Mouse (Mus musculus): ENCODE results near the gene Cdhr5. TPM values are rescaled to one million over a fixed set of nuclear protein-coding genes. Genes with fewer than 3 reads are reported as not detected.

The Cdhr5 gene
- polyA plus RNA-seq (2012; rRNA removed), result 129 and 145 TPM in 2 replicates

DNA sequence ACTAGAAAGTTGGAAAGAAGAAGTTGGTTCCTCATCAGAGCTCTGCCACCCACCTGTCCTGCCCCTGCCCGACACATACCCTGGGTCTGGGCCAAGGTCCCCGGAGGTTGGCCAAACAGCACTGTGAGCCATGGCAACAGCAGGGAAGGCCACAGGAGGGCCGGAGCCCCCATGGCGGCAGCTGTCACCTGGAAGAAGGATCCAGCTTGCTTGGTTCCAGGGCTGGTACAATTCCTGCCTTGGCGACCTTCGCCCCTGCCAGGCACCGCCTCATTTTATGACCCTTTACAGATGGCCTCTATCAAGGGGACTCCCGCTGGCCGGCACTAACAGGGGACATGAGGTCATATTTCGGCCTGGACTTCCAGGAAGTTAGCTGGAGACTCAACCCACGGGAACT is at the start of gene Cdhr5:
Gene Cdhr5 (minus strand): TSS at position 241 of the 400 bp plus-strand sequence.
- DNase-seq, result peak; percentile 91
- H3K36me3 ChIP-seq (ENCODE audit: control insufficient read depth, insufficient read depth, low read length), result no peaks in the 10 kb centered on the region
- H3K4me1 ChIP-seq (ENCODE audit: control insufficient read depth, insufficient read depth, low read length), result peaks cover 17% of the 10 kb centered on the region
- TF ChIP-seq POLR2A (IDR thresholded peaks at IDR 0.05; ENCODE audit: low read depth, low read length) (no peak), CTCF (conservative IDR thresholded peaks at IDR 0.05; ENCODE audit: insufficient read depth, insufficient read length, low read depth, low read length) (no peak)
- peak within 1 kb of the TSS; percentile 56 for H3K4me3 ChIP-seq (ENCODE audit: insufficient read depth, low read depth, low read length)
- WGBS, result 29% methylated on average over 11 of the region's 11 CpGs
- H3K27me3 ChIP-seq (replicated peaks; ENCODE audit: control insufficient read depth, insufficient read depth, low read length), result no peaks in the 10 kb centered on the region
- peak within 1 kb of the TSS; percentile 66 for H3K27ac ChIP-seq (ENCODE audit: insufficient read depth, low read depth, low read length)

DNA sequence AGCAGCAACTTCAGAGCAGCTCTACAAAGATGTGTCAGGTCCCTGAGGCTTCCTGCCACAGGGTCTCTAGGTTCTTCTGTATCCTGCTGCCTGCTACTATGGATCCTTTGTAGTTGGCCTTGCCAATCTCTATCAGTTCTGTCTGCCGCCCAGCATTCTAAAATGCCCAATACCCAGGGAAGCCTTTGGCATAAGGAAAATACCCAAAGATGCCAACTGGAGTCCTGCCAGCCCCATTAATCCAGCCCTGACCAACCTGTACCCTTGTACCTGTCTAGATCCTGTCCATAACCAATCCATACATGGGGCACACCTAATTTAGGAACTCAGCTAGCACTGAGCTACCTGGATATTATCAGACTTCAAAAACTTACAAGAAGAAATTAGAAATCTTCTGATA is 48.1 kb upstream of the Cdhr5 start:
- Histone ChIP-seq H3K4me1 (ENCODE audit: control insufficient read depth, insufficient read depth, low read length) (peaks cover 17% of the 10 kb centered on the region), H3K27me3 (replicated peaks; ENCODE audit: control insufficient read depth, insufficient read depth, low read length) (no peaks in the 10 kb centered on the region), H3K36me3 (ENCODE audit: control insufficient read depth, insufficient read depth, low read length) (peaks cover 4% of the 10 kb centered on the region; the same call in 1 of the 2 replicates), H3K4me3 (ENCODE audit: insufficient read depth, low read depth, low read length) (no peak overlapping the region), H3K27ac (ENCODE audit: insufficient read depth, low read depth, low read length) (no peak overlapping the region)
- WGBS, result 41% methylated on average over 1 of the region's 1 CpGs
- DNase-seq, result peak; percentile 57
- TF ChIP-seq POLR2A (IDR thresholded peaks at IDR 0.05; ENCODE audit: low read depth, low read length) (no peak), CTCF (conservative IDR thresholded peaks at IDR 0.05; ENCODE audit: insufficient read depth, insufficient read length, low read depth, low read length) (no peak)

DNA sequence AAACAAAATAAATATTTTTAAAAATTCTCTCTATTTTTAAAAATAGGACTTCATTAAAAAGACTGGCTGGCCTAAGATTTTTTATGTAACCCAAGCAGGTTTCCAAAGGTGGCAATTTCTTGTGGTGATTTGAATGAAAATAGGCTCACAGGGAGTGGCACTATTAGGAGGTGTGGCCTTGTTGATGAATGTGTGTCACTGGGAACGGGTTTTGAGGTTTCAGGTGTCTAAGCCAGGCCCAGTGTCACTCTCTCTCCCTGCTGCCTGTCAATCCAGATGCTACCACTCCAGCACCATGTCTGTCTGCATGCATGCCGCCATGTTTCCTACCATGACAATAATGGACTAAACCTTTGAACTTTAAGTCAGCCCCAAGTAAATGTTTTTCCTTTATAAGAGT is 42.9 kb upstream of the Cdhr5 start:
- no peak for DNase-seq
- no peak overlapping the region for H3K4me3 ChIP-seq (ENCODE audit: insufficient read depth, low read depth, low read length)
- H3K36me3 ChIP-seq (ENCODE audit: control insufficient read depth, insufficient read depth, low read length), result peaks cover 4% of the 10 kb centered on the region; the same call in 1 of the 2 replicates
- peaks cover 2% of the 10 kb centered on the region; the same call in 1 of the 2 replicates for H3K4me1 ChIP-seq (ENCODE audit: control insufficient read depth, insufficient read depth, low read length)
- H3K27ac ChIP-seq (ENCODE audit: insufficient read depth, low read depth, low read length), result no peak overlapping the region
- 64% methylated on average over 2 of the region's 2 CpGs for WGBS
- TF ChIP-seq CTCF (conservative IDR thresholded peaks at IDR 0.05; ENCODE audit: insufficient read depth, insufficient read length, low read depth, low read length) (no peak), POLR2A (IDR thresholded peaks at IDR 0.05; ENCODE audit: low read depth, low read length) (no peak)
- H3K27me3 ChIP-seq (replicated peaks; ENCODE audit: control insufficient read depth, insufficient read depth, low read length), result no peaks in the 10 kb centered on the region

DNA sequence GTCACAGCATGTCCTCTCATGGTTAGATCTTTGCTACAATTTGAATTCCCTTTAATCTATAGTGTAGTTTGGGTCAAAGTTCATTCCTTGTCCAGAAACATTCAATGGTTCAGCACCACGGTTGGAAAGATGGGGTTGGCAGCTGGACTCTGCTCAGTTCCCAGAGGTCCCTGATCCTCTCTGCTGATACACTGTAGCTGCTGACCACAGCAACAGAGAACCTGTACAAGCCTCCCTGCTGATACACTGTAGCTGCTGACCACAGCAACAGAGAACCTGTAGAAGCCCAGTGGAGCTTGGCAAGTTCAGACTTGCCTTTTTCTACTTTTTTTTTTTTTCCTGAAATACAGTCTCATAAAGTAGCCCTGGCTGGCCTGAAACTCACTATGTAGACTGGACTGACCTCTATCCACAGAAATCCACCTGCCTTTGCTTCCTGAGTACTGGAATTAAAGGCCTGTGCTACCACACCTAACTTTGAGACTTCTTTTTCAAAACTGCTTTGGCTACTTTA is 41.1 kb upstream of the Cdhr5 start:
- H3K27me3 ChIP-seq (replicated peaks; ENCODE audit: control insufficient read depth, insufficient read depth, low read length), result no peaks in the 10 kb centered on the region
- 41% methylated on average over 1 of the region's 1 CpGs for WGBS
- H3K4me1 ChIP-seq (ENCODE audit: control insufficient read depth, insufficient read depth, low read length), result no peaks in the 10 kb centered on the region; the same call in 1 of the 2 replicates
- DNase-seq, result peak; percentile 55
- TF ChIP-seq POLR2A (IDR thresholded peaks at IDR 0.05; ENCODE audit: low read depth, low read length) (no peak), CTCF (conservative IDR thresholded peaks at IDR 0.05; ENCODE audit: insufficient read depth, insufficient read length, low read depth, low read length) (no peak)
- H3K4me3 ChIP-seq (ENCODE audit: insufficient read depth, low read depth, low read length), result no peak overlapping the region
- no peak overlapping the region for H3K27ac ChIP-seq (ENCODE audit: insufficient read depth, low read depth, low read length)
- H3K36me3 ChIP-seq (ENCODE audit: control insufficient read depth, insufficient read depth, low read length), result peaks cover 4% of the 10 kb centered on the region; the same call in 1 of the 2 replicates

DNA sequence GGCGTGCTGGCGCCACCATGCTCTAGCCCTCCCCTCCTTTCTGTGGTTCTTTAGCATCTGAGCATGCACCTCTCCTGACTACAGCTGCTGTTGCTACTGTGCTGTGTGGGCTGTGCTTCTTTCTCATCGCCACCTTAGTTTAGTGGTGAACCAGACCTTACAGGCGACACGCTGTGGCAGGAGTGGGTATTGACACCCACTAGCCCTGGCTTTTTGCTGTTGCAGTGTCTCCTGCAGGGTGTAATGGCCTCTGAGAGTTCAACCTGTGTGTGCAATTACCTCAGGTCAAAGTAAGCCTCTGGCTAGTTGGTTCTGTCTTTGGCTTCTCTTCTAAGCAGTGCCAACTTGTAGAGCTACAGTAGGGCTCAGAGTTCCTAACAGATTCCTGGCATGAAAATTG is 39.4 kb upstream of the Cdhr5 start:
- DNase-seq, result peak; percentile 91
- Histone ChIP-seq H3K27me3 (replicated peaks; ENCODE audit: control insufficient read depth, insufficient read depth, low read length) (no peaks in the 10 kb centered on the region), H3K4me3 (ENCODE audit: insufficient read depth, low read depth, low read length) (no peak overlapping the region), H3K27ac (ENCODE audit: insufficient read depth, low read depth, low read length) (no peak overlapping the region), H3K36me3 (ENCODE audit: control insufficient read depth, insufficient read depth, low read length) (peaks cover 5% of the 10 kb centered on the region; the same call in 1 of the 2 replicates), H3K4me1 (ENCODE audit: control insufficient read depth, insufficient read depth, low read length) (no peaks in the 10 kb centered on the region; the same call in 1 of the 2 replicates)
- TF ChIP-seq CTCF (conservative IDR thresholded peaks at IDR 0.05; ENCODE audit: insufficient read depth, insufficient read length, low read depth, low read length) (peak; percentile 94), POLR2A (IDR thresholded peaks at IDR 0.05; ENCODE audit: low read depth, low read length) (no peak)
- 57% methylated on average over 5 of the region's 5 CpGs for WGBS

DNA sequence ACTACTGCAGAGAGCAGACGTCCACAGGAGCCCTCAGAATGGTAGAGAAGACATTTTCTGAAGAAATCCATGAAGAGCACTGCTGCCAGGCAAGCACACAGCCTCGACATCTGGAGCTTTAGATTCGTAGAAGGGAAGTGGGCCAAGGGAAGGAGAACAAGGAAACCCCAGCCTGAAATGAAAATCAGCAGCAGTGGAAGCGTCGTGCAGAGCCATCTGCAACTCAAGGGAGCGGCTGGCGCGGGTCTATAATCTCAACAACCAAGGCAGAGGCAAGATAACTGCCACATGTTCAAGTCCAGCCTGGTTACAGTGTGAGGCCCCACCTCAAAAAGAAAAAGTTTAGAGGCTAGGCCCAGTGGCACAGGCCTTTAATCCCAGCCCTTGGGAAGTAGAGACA is 38.5 kb upstream of the Cdhr5 start:
- no peak overlapping the region for H3K4me3 ChIP-seq (ENCODE audit: insufficient read depth, low read depth, low read length)
- TF ChIP-seq POLR2A (IDR thresholded peaks at IDR 0.05; ENCODE audit: low read depth, low read length) (no peak), CTCF (conservative IDR thresholded peaks at IDR 0.05; ENCODE audit: insufficient read depth, insufficient read length, low read depth, low read length) (no peak)
- no peaks in the 10 kb centered on the region; the same call in 1 of the 2 replicates for H3K4me1 ChIP-seq (ENCODE audit: control insufficient read depth, insufficient read depth, low read length)
- H3K36me3 ChIP-seq (ENCODE audit: control insufficient read depth, insufficient read depth, low read length), result 0 out of 2 replicates have a peak, but pooled peaks cover 1% of the 10 kb centered on the region
- DNase-seq, result no peak
- H3K27ac ChIP-seq (ENCODE audit: insufficient read depth, low read depth, low read length), result no peak overlapping the region
- WGBS, result 89% methylated on average over 8 of the region's 8 CpGs
- no peaks in the 10 kb centered on the region for H3K27me3 ChIP-seq (replicated peaks; ENCODE audit: control insufficient read depth, insufficient read depth, low read length)

DNA sequence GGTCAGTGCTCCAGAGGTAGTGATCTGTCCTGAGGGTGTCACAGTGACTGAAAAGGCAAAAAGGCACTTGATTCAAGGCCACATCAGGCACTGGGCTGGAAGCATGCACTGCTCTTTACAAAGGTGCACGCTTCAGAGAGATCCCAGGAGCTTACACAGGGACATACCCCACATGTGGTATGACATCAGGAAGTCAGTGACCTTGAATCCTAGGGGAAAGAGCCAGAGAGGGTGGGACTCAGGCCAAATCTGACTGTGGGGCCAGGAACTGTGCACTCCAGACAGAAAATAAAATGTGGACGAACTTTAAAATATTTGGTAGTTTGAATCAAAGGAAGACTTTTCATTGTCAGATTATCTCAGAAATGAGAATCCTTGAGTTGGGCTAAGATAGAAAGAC is 37.8 kb upstream of the Cdhr5 start:
- DNase-seq, result no peak
- 85% methylated on average over 2 of the region's 2 CpGs for WGBS
- 0 out of 2 replicates have a peak, but pooled peaks cover 1% of the 10 kb centered on the region for H3K36me3 ChIP-seq (ENCODE audit: control insufficient read depth, insufficient read depth, low read length)

More for the DNA sequence above, 37.8 kb upstream of the Cdhr5 start:
- no peak for TF ChIP-seq CTCF (conservative IDR thresholded peaks at IDR 0.05; ENCODE audit: insufficient read depth, insufficient read length, low read depth, low read length)
- no peak for TF ChIP-seq POLR2A (IDR thresholded peaks at IDR 0.05; ENCODE audit: low read depth, low read length)
- Histone ChIP-seq H3K4me3 (ENCODE audit: insufficient read depth, low read depth, low read length) (no peak overlapping the region), H3K27ac (ENCODE audit: insufficient read depth, low read depth, low read length) (no peak overlapping the region), H3K27me3 (replicated peaks; ENCODE audit: control insufficient read depth, insufficient read depth, low read length) (no peaks in the 10 kb centered on the region), H3K4me1 (ENCODE audit: control insufficient read depth, insufficient read depth, low read length) (no peaks in the 10 kb centered on the region; the same call in 1 of the 2 replicates)
